Mouse (Mus musculus) adrenal gland, postnatal 14 days (tissue): Measurements from ENCODE around the gene Syne3. TPM values are rescaled to one million over a fixed set of nuclear protein-coding genes. Genes with fewer than 3 reads are reported as not detected.
A peak's percentile ranks its signal among the peaks of the same experiment; 100 is the strongest.

Experiments used
- DNase-seq: peaks from one replicate; pipeline ENCODE4 v3.0.0; 2021; ENCODE audit warnings: mixed read lengths
- total RNA-seq: library from RNA; stranded (reverse); gene quantifications from 2 replicates; pipeline ENCODE4 v1.2.3, GENCODE M21; 2021

Gene Syne3
- total RNA-seq, 1 experiment from 2014 or later = 8.4 TPM

DNA sequence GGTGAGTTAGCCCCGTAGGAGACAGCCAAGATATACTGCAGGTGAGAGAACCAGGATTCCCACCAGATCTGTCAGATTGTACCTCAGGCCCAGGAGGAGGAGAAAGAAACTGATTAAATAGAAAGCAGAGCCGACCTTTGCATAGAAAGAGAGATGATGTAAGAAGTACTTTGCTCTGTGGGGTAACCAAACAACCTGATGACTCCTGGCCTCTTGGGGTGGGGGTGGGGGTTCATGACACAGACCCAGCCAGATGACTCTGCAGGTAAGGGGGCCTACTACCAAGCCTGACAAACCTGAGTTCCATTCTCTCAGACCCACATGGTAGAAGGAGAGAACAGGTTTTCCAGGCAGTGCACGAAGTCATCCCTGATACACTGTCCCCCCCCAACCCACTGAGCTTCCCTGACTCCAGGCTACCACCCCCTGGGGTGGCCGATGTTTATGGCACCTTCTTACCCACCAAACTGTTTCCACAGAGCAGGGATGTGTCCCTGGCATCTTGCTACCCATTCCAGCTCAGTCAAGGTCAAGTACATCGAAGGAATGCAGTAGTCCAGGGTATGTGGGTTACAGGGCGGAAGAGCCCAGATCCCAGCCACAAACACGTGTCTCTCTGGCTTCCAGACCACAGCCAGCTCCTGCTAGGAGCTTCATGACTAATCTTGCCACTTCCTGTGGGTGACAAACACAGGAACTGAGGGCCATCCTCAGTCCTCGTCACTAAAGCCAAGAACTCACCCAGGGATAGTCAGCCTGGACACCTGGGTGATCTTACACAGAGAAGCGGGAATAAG, 8.9 kb downstream of the Syne3 start:
- peak; percentile 66 for DNase-seq

GRCm38 (mm10) chr12:104999171-104999570, 10.4 kb downstream of the Syne3 start:
- no peak for DNase-seq

DNA sequence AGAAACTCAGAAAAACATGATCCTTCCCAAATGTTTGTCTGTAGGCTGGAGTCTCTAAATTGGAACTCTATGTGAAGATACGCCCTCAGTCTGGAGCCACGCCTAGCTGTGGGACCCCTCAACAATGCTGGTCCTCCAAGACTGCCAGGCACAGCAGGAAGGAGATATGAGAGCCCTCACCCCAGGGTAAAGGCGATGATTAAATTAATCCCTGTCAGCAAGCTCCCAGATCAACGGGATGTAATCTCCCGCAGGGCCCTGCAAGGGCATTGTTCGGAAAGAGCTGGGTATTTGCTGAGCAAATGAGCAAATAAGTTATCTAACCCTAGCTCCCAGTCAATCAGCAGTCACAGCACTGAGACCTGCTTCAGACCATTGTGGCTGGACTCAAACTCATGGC, 11.1 kb downstream of the Syne3 start:
- no peak for DNase-seq

GRCm38 (mm10) chr12:104997641-104998293, 11.8 kb downstream of the Syne3 start:
- no peak for DNase-seq

GRCm38 (mm10) chr12:104997159-104997558, 12.4 kb downstream of the Syne3 start:
- no peak for DNase-seq

GRCm38 (mm10) chr12:104996012-104996728, 13.4 kb downstream of the Syne3 start:
- no peak for DNase-seq

- DNase-seq = no peak
These were observed 14.2 kb downstream of the Syne3 start for GRCm38 (mm10) chr12:104995259-104995876.

DNA sequence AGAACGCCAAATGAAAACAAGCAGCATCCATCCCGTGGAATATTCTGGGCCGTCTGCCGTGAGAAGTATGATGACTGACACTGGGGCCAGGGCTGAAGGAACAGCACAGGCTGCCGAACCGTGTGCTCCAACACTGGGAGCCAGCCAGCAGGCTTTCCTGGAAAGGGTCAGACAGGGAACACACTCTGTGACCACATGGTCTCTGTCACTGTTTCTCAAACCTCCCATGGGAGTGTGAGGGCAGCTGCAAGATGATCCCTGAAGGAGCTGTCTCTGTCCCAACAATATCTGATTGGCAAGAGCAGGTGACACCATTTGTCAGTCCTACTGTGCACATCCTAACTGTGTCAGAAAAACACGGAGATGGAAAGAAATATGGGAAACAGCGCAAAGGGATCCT, 16.8 kb downstream of the Syne3 start:
- peak; percentile 64 for DNase-seq

DNA sequence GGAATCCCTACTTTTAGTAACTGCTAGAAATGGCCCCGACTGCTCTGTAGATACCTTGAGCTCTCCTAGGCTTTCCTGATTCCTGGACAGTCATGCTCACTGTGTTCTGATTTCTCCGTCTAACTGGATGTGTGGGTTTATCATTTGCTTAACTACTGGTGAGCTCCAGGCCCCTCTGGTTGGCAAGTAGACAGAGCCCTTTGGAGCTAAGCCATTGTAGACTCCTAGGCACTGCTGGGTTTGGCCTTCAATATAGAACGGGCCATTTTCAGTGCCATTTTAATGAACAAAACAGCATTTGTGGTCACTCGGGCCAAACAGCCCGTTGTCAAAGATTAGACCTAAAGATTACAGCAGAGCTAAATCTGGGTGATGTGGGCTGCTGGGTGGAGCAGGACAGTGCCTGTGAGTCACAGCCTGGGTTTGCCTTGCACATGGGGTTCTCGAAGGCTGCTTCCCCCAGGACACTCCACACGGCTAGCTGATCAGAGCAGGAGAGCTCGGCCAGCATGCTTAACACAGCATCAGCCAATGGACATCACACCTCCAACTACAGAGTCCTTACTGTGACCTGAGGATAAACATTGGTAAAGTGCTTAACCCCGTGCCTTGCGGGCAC, 17.4 kb downstream of the Syne3 start:
- no peak for DNase-seq

- no peak for DNase-seq
These were observed 18.7 kb downstream of the Syne3 start for GRCm38 (mm10) chr12:104990741-104991454.

DNA sequence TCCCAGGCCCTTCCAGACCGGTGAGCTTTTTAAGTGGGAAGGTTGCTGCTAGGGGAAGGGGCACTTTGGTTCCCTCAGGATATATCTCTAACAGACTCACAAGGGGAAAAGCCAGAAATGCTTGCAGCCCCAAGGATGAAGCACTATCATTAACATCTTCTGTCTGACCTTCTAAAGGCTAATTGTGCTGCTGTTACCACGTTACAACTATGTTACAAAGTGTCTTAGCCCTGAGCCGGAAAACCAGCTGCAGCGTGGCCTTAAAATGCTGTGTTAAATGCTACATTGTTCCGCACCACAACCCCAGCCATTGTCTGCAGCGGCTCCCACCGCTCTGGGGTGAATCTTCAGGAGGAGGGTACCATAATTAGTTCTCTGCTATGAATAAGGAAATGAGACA, 21.7 kb downstream of the Syne3 start:
- DNase-seq = no peak

DNA sequence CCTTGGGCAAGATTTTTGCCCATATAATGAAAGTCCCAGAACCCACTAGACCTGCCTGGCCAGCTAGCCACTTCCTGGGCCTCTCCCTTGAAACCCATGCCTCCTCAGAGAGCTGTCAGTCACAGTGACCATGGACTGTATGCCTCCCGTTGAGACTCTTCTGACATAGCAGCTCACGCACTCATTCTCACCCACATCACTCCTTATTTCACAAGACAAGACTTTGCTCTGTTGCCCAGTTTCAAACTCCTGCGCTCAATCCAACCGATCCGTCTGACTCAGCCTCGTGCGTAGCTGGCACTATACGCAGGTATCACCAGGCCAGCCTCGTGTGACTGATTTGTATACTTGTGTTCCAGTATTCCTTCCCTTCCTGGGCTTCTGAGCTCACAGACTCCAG, 22.8 kb downstream of the Syne3 start:
- no peak for DNase-seq

DNA sequence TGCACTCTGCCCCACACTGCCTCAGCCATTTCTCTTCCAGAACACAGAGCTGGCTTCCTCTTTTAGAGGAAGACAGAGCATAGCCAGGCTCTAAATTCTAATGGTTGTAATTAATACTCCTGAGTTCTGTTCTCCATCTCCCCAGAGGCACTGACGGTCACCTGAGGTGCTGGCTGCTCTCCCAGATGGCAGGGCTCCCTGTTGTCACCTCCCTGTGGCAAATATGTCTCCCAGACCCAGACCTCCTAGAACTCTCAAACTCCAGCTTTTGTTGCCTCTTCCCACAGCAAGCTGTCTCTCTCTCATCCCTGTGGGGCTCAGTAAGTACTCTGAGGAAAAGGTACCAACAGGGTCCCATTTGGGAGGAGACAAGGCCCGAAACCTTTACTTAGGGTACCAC, 23.6 kb downstream of the Syne3 start:
- DNase-seq = peak; percentile 61

- DNase-seq = no peak
These were observed 24.5 kb downstream of the Syne3 start for GRCm38 (mm10) chr12:104985088-104985487.

- DNase-seq = peak; percentile 73
These were observed 26.1 kb downstream of the Syne3 start for GRCm38 (mm10) chr12:104983476-104983875.

- DNase-seq = no peak
These were observed 30.5 kb downstream of the Syne3 start for GRCm38 (mm10) chr12:104978943-104979723.

- DNase-seq = peak; percentile 93
These were observed 31.2 kb downstream of the Syne3 start for GRCm38 (mm10) chr12:104978420-104978819.

GRCm38 (mm10) chr12:104976903-104977302, 32.7 kb downstream of the Syne3 start:
- no peak for DNase-seq

GRCm38 (mm10) chr12:104976331-104976817, 33.2 kb downstream of the Syne3 start:
- no peak for DNase-seq

DNA sequence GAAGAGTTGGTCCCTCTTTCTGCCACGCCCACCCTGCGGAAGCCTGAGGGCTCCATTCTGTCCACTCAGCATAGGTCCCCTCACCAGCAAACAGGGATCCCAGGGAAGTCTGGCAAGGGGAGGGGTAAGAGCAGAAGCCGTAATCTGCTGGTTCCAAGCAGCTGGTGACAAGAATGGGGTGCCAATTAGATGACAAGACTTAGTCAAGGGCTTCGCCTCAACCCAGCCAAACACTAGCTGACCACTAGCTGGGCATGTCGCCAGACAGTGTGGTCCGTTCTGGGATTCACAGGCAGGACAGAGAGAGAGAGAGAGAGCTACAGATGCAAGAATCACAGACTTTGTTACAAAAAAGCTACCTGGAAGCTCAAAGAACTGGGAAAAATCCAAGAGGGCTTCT, 36.7 kb downstream of the Syne3 start:
- no peak for DNase-seq

GRCm38 (mm10) chr12:104969618-104970017, 40.0 kb downstream of the Syne3 start:
- no peak for DNase-seq
